Mouse (Mus musculus) A20 (cell line): ENCODE measurements around the gene Clba1.

Source experiments
- DNase-seq: peaks from one replicate; pipeline ENCODE4 v3.0.0-alpha.2; 2011; ENCODE audit warnings: low read depth, low spot score

The Clba1 gene

GRCm38 (mm10) chr12:112849235-112850022 lies 40.7 kb downstream of the Clba1 start:
- DNase-seq: peak; percentile 48

GRCm38 (mm10) chr12:112850344-112850743 lies 41.6 kb downstream of the Clba1 start:
- peak; percentile 45 for DNase-seq

- DNase-seq: no peak
These were observed 42.4 kb downstream of the Clba1 start for GRCm38 (mm10) chr12:112851116-112851515.

- no peak for DNase-seq
These were observed 44.5 kb downstream of the Clba1 start for GRCm38 (mm10) chr12:112853050-112853729.

- peak; percentile 71 for DNase-seq
These were observed 46.0 kb downstream of the Clba1 start for GRCm38 (mm10) chr12:112854610-112855333.

GRCm38 (mm10) chr12:112856338-112856737 lies 47.6 kb downstream of the Clba1 start:
- peak; percentile 71 for DNase-seq

GRCm38 (mm10) chr12:112857021-112857925 lies 48.5 kb downstream of the Clba1 start:
- DNase-seq: peak; percentile 90

GRCm38 (mm10) chr12:112858581-112859336 lies 50.0 kb downstream of the Clba1 start:
- no peak for DNase-seq

- no peak for DNase-seq
These were observed 51.2 kb downstream of the Clba1 start for GRCm38 (mm10) chr12:112859930-112860329.

- DNase-seq: no peak
These were observed 52.0 kb downstream of the Clba1 start for GRCm38 (mm10) chr12:112860765-112861164.

- peak; percentile 76 for DNase-seq
These were observed 53.2 kb downstream of the Clba1 start for GRCm38 (mm10) chr12:112861911-112862321.

- no peak for DNase-seq
These were observed 56.1 kb downstream of the Clba1 start for GRCm38 (mm10) chr12:112864804-112865203.
